Mouse (Mus musculus) brain, adult 10 weeks (tissue): ENCODE measurements around the gene Ahsa1. TPM values are rescaled to one million over a fixed set of nuclear protein-coding genes. Genes with fewer than 3 reads are reported as not detected.

Experiments
- polyA plus RNA-seq: library from polyadenylated mRNA; stranded (reverse); fragments of 350-450 nt; fragmentation: Illumina TruSeq; extraction: RNeasy Lipid Tissue Mini Kit (QIAGEN cat#74804); gene quantifications from one replicate; pipeline ENCODE4 v1.2.3, GENCODE M21; 2015; ENCODE audit warnings: low read depth, low replicate concordance

The Ahsa1 gene
- 241 TPM for polyA plus RNA-seq

DNA sequence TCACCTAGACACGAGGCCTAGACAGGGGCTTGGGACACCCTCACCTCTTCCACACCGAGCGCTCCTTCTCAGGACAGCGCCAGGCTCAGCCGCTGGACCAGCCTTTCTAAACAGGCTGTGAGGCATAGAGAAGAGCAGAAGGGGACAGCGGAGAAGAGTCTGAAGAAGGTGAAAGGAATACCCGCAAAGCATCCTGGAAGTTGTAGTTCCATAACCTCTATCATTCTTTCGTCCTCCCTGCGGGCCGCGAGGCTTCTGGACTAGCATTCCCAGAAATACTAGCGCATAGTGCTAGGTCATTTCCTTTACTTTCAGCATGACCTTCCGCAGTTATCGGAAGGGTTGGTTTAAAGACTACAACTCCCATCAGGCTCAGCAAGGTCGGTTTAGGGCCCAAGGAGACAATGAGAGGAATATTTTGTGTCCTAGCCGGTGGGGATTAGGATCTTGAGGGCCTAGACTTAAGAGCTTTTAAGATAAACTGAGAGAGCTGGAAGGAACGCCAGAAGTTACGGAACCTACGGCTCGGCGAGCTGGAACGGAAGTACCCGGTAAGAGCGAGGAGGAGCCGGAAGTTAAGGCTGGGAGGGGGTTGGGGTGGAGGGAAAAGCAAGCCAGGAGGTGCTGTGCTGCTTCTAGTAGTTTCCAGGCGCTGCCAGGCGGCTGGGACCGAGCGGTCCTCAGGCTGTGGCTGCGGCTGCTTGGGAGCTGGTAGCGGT is at the start of gene Ahsa1, which contains the start of gene Vipas39:
Ahsa1 (plus strand) TSS at position 372 of the 719 bp plus-strand sequence.
Vipas39 (minus strand) TSS at position 149 of the 719 bp plus-strand sequence.

DNA sequence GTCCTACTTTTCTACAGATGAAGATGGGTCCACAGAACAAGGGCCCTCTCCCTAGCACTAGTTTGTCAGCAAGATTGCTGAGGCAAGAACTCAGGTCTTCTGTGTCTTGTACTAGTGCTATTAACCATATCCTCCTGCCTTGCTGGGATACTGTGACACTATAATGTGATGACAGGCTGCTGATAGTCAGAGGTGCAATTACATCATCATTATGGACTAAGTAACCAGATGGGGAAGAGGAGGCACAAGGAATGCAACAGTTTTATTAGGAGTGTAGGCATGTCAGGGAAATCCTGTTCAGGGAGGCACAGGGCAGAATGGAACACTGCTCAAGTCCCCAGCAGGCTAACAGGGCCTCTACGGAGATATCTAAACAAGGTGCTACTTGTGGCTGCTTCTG is 27.6 kb upstream of the Ahsa1 start, which contains the start of gene Noxred1:
Noxred1 (minus strand) TSS at position 101 of the 400 bp plus-strand sequence.

DNA sequence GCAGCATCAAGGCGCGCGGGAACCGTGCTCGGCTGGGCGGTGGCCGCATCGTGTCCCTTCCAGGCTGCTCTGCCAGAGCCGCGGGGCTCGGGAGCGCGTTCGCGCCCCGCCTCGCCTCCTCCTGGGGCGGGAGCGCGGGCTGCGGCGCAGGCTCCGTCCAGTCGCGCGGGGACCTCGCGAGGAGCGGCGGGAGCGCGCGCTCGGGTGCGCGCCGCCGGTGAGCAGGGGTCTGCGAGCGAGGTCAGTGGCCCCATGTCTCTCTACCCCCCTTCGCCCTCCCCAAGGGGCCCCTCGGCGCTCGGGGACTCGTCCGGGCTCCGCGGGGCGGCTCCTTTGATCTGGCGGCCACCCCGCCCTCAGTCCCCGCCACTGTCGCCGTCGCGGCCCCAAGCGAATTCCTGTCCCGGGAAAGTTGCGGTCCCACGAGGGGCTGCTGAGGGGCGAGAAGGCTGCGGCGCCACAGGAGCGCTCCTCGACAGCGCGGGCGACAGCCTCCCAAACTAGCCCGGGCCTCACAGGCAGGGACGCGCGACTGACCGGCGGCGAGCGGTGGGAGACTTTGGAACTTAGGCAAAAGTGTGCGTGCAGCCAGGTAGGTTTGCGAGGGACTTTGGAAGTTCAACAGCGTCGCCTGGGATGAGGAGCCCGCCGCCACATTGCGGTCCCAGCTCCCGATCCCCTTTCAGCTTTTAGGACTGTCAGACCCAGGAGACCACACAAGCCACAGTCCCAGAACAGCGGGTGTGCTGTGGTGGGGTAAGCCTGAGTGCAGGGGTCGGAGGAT is 33.6 kb downstream of the Ahsa1 start, which contains the start of gene Ism2:
Ism2 (minus strand) TSS at position 49 of the 784 bp plus-strand sequence.

Other genes with a start within 250 kb of the Ahsa1 start
- 28.0 TPM for gene Tmem63c, start 245.1 kb upstream of the Ahsa1 start, polyA plus RNA-seq
- gene Ngb, start 163.9 kb upstream of the Ahsa1 start, polyA plus RNA-seq: 10.7 TPM
- gene Gstz1, start 119.3 kb upstream of the Ahsa1 start, polyA plus RNA-seq: 66.3 TPM
- gene Pomt2, start 118.5 kb upstream of the Ahsa1 start, polyA plus RNA-seq: 13.0 TPM
- 3.8 TPM for gene Samd15, start 66.8 kb upstream of the Ahsa1 start, polyA plus RNA-seq
- gene Tmed8, start 66.0 kb upstream of the Ahsa1 start, polyA plus RNA-seq: 19.9 TPM
- gene Noxred1, start 27.7 kb upstream of the Ahsa1 start, polyA plus RNA-seq: 1.4 TPM
- 59.1 TPM for gene Vipas39, start 223 bp upstream of the Ahsa1 start, polyA plus RNA-seq
- not detected for gene Ism2, start 33.2 kb downstream of the Ahsa1 start, polyA plus RNA-seq
- 29.7 TPM for gene Sptlc2, start 121.9 kb downstream of the Ahsa1 start, polyA plus RNA-seq
- 118 TPM for gene Slirp, start 177.4 kb downstream of the Ahsa1 start, polyA plus RNA-seq
- 17.2 TPM for gene Alkbh1, start 177.5 kb downstream of the Ahsa1 start, polyA plus RNA-seq
- gene Snw1, start 205.8 kb downstream of the Ahsa1 start, polyA plus RNA-seq: 80.0 TPM
- not detected for gene Gm5788, start 228.2 kb downstream of the Ahsa1 start, polyA plus RNA-seq
- not detected for gene Gm8300, start 247.8 kb downstream of the Ahsa1 start, polyA plus RNA-seq